Mouse (Mus musculus): ENCODE measurements around the gene D930007J09Rik. TPM values are rescaled to one million over a fixed set of nuclear protein-coding genes. Genes with fewer than 3 reads are reported as not detected.
A peak's percentile ranks its signal among the peaks of the same experiment; 100 is the strongest.

D930007J09Rik gene
- polyA plus RNA-seq (2012; rRNA removed): 0.88 TPM in 1 of 2 replicates, not detected in the other

- DNase-seq: peak; percentile 52 to 68
- Histone ChIP-seq H3K4me1 (ENCODE audit: control insufficient read depth, insufficient read depth, low read length) (no peaks in the 10 kb centered on the region), H3K27ac (ENCODE audit: insufficient read depth, low read length) (peak within 1 kb of the TSS; percentile 47), H3K27me3 (ENCODE audit: control insufficient read depth, insufficient read depth, low read length) (no peaks in the 10 kb centered on the region), H3K4me3 (replicated peaks; ENCODE audit: insufficient read depth, low read depth, low read length) (peak within 1 kb of the TSS; percentile 69)
- TF ChIP-seq CTCF (IDR thresholded peaks at IDR 0.05; ENCODE audit: borderline replicate concordance, insufficient read depth, low read depth, low read length) (no peak), POLR2A (IDR thresholded peaks at IDR 0.05; ENCODE audit: borderline replicate concordance, insufficient read depth, low read length) (no peak)
- WGBS: under 1% methylated on average over 95 of the region's 95 CpGs
Observed at GRCm38 (mm10) chr13:32802259-32803081, at the start of gene D930007J09Rik. TSS of gene D930007J09Rik (minus strand) at chr13:32802849.

DNA sequence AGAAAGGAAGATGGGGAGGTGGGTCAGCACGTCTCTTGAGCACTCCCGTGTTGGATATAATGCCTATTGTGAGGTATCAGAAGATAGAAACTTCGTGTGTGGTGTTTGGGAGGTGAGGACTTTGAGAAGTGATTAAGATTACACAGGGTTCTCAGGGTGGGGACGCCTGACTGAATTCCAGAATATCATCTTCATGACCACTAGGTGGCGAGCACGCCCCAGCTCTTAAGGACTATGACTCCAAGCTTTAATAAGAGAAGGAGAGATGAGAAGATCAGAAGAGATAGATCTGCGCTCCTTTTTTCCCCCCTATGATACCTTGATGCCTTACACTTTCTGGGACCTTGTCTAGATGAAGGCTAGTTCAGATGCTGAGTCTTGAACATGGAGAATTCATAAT, 49.3 kb upstream of the D930007J09Rik start:
- Histone ChIP-seq H3K27me3 (ENCODE audit: control insufficient read depth, insufficient read depth, low read length) (no peaks in the 10 kb centered on the region; the same call in 1 of the 2 replicates), H3K27ac (ENCODE audit: insufficient read depth, low read length) (no peak overlapping the region), H3K4me1 (ENCODE audit: control insufficient read depth, insufficient read depth, low read length) (no peaks in the 10 kb centered on the region), H3K4me3 (replicated peaks; ENCODE audit: insufficient read depth, low read depth, low read length) (no peak overlapping the region)
- DNase-seq: peak in 1 of 2 experiments; percentile 21
- WGBS: 14% methylated on average over 7 of the region's 7 CpGs
- peak; percentile 69; the same call in 1 of the 2 replicates for TF ChIP-seq CTCF (IDR thresholded peaks at IDR 0.05; ENCODE audit: borderline replicate concordance, insufficient read depth, low read depth, low read length)
- no peak for TF ChIP-seq POLR2A (IDR thresholded peaks at IDR 0.05; ENCODE audit: borderline replicate concordance, insufficient read depth, low read length)

DNA sequence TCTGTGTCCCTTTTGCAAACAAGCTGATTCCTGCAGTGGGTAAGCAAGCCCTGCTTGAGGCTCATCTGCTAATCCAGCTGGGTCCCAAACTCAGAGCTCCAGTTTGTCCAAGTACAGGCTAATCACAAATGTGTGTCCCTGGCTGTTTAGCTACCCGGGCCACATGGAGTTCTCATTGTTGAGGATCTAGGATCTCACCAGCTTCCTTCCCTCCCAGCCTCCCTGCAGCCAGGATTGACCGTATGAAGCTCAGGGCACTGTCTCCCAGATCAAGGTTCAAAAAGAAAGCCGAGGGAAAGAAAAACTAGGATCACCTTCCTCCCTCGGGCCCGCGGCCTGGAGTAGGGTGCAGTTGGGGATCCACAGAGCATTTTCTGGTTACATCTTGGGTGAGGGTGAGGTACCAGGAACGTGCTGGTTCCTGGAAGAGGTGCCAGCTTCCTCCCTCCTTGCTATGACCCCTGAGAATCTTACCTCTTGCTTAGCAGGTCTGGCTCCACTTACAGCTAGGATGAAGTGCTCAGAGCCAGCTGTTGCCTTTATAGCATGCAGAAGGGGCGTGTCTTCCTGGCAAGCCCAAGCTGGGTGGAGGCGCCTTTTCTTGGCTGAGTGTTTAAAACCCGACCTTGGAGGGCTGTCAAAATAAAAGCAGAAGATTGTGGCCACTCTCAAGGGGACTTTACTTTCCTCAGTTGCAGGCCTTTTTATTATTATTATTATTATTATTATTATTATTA, 48.2 kb upstream of the D930007J09Rik start, which contains the start of gene Serpinb1a:
Gene Serpinb1a (minus strand): TSS at position 518 of the 737 bp plus-strand sequence.
- Histone ChIP-seq H3K27me3 (ENCODE audit: control insufficient read depth, insufficient read depth, low read length) (no peaks in the 10 kb centered on the region; the same call in 1 of the 2 replicates), H3K4me3 (replicated peaks; ENCODE audit: insufficient read depth, low read depth, low read length) (no peak within 1 kb of the TSS), H3K4me1 (ENCODE audit: control insufficient read depth, insufficient read depth, low read length) (no peaks in the 10 kb centered on the region), H3K27ac (ENCODE audit: insufficient read depth, low read length) (no peak within 1 kb of the TSS; the same call in 1 of the 2 replicates)
- TF ChIP-seq CTCF (IDR thresholded peaks at IDR 0.05; ENCODE audit: borderline replicate concordance, insufficient read depth, low read depth, low read length) (no peak), POLR2A (IDR thresholded peaks at IDR 0.05; ENCODE audit: borderline replicate concordance, insufficient read depth, low read length) (no peak)
- DNase-seq: no peak
- WGBS: 47% methylated on average over 10 of the region's 10 CpGs

GRCm38 (mm10) chr13:32850156-32850555, 47.5 kb upstream of the D930007J09Rik start:
- DNase-seq: no peak
- Histone ChIP-seq H3K27me3 (ENCODE audit: control insufficient read depth, insufficient read depth, low read length) (no peaks in the 10 kb centered on the region; the same call in 1 of the 2 replicates), H3K4me3 (replicated peaks; ENCODE audit: insufficient read depth, low read depth, low read length) (no peak overlapping the region), H3K27ac (ENCODE audit: insufficient read depth, low read length) (no peak overlapping the region; the same call in 1 of the 2 replicates), H3K4me1 (ENCODE audit: control insufficient read depth, insufficient read depth, low read length) (no peaks in the 10 kb centered on the region)
- WGBS: 46% methylated on average over 1 of the region's 1 CpGs
- no peak for TF ChIP-seq POLR2A (IDR thresholded peaks at IDR 0.05; ENCODE audit: borderline replicate concordance, insufficient read depth, low read length)
- no peak for TF ChIP-seq CTCF (IDR thresholded peaks at IDR 0.05; ENCODE audit: borderline replicate concordance, insufficient read depth, low read depth, low read length)

DNA sequence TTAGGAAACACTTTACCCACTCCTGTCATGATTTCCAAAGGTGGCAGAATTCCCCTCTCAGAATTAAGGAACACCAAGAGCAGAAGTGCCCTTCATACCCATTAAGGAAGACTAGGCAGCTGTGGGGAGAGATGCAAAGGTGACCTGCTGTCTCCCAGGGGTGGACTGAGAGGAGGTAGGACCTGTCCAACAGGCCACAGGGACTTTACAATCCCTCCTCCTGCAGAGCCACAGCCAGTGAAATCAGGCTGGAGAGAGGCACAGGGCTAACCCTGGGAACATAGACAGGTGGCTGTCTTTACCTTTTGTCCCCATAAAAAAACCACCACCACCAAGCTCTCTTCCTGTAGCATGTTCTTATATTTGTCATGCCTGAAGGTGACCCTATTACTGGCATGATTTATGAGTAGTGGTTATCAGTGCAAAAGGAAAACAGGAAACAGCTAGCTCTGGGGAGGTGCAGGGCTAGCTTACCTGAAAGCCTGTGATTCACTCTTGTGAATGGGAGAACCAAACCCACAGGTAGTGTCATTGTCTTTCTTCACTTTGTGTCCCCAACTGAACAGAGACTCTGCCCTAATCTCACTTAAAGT, 47.0 kb upstream of the D930007J09Rik start:
- no peaks in the 10 kb centered on the region; the same call in 1 of the 2 replicates for H3K27me3 ChIP-seq (ENCODE audit: control insufficient read depth, insufficient read depth, low read length)
- DNase-seq: no peak
- no peak overlapping the region for H3K27ac ChIP-seq (ENCODE audit: insufficient read depth, low read length)
- H3K4me3 ChIP-seq (replicated peaks; ENCODE audit: insufficient read depth, low read depth, low read length): no peak overlapping the region
- TF ChIP-seq POLR2A (IDR thresholded peaks at IDR 0.05; ENCODE audit: borderline replicate concordance, insufficient read depth, low read length) (no peak), CTCF (IDR thresholded peaks at IDR 0.05; ENCODE audit: borderline replicate concordance, insufficient read depth, low read depth, low read length) (no peak)
- no peaks in the 10 kb centered on the region for H3K4me1 ChIP-seq (ENCODE audit: control insufficient read depth, insufficient read depth, low read length)

DNA sequence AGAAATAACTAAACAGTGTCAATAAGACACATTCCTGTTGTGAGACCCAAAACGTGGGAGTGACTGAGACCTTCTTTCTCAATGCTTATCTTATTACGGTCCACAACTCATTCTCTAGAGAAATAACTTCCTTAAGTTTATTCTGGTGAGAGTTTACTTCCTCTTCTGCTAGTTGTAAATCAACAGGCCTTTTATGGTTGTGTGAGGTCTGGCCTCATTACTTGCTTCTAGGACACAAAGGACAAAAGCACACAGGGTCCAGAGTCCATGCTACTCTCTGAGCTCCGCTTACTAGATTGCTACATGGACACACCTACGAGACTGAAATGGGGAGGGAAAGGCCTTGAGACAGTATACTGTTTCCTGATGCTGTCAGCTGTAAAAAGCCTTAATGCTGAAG, 46.4 kb upstream of the D930007J09Rik start:
- Histone ChIP-seq H3K27ac (ENCODE audit: insufficient read depth, low read length) (no peak overlapping the region), H3K27me3 (ENCODE audit: control insufficient read depth, insufficient read depth, low read length) (no peaks in the 10 kb centered on the region; the same call in 1 of the 2 replicates), H3K4me1 (ENCODE audit: control insufficient read depth, insufficient read depth, low read length) (no peaks in the 10 kb centered on the region), H3K4me3 (replicated peaks; ENCODE audit: insufficient read depth, low read depth, low read length) (no peak overlapping the region)
- DNase-seq: no peak
- TF ChIP-seq CTCF (IDR thresholded peaks at IDR 0.05; ENCODE audit: borderline replicate concordance, insufficient read depth, low read depth, low read length): no peak
- WGBS: 78% methylated on average over 4 of the region's 4 CpGs

GRCm38 (mm10) chr13:32846221-32846620, 43.6 kb upstream of the D930007J09Rik start:
- Histone ChIP-seq H3K4me1 (ENCODE audit: control insufficient read depth, insufficient read depth, low read length) (no peaks in the 10 kb centered on the region), H3K27ac (ENCODE audit: insufficient read depth, low read length) (no peak overlapping the region), H3K4me3 (replicated peaks; ENCODE audit: insufficient read depth, low read depth, low read length) (no peak overlapping the region), H3K27me3 (ENCODE audit: control insufficient read depth, insufficient read depth, low read length) (no peaks in the 10 kb centered on the region; the same call in 1 of the 2 replicates)
- TF ChIP-seq CTCF (IDR thresholded peaks at IDR 0.05; ENCODE audit: borderline replicate concordance, insufficient read depth, low read depth, low read length) (no peak), POLR2A (IDR thresholded peaks at IDR 0.05; ENCODE audit: borderline replicate concordance, insufficient read depth, low read length) (no peak)
- no peak for DNase-seq

All from cerebellum, adult 2 months (tissue).